Mouse (Mus musculus): Measurements from ENCODE around the gene H2-T3. TPM values are rescaled to one million over a fixed set of nuclear protein-coding genes. Genes with fewer than 3 reads are reported as not detected.
"Not testable (repeated sequence)": the region's sequence is repeated elsewhere in the genome, so short reads cannot be mapped to it uniquely, and the experiment has no call there.

H2-T3 gene
- polyA plus RNA-seq, 1 experiment from 2014 or later: not detected

DNA sequence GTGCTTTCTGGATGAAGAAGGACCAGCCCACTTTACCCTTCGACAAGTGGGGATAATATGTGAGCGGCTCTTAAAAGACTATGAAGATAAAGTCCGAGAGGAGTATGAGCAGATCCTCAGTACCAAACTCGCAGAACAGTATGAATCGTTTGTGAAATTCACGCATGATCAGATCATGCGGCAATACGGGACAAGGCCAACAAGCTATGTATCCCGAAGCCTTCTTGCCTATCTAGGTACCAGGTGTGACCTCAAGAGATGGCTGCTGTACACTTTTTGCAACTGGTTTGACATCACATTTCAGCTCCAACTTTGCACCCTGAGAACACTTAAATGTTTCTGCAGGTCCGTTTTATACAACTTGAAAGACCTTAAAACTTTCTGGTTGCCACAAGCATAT, 10.6 kb downstream of the H2-T3 start:
- H3K4me1 ChIP-seq (ENCODE audit: control insufficient read depth in 2 of 2, insufficient read depth in 2 of 2, low read length in 2 of 2); ATAC-seq (ENCODE audit: insufficient number of reproducible peaks, insufficient read depth, low FRiP score, low read depth); H3K9ac ChIP-seq (ENCODE audit: low read length); H3K36me3 ChIP-seq (ENCODE audit: control insufficient read depth, insufficient read depth, low read length); H3K27ac ChIP-seq (replicated peaks in 1 of 2; ENCODE audit: control insufficient read depth in 1 of 2, insufficient read depth in 1 of 2, low read depth in 2 of 2, low read length in 2 of 2); H3K9me3 ChIP-seq (ENCODE audit: control insufficient read depth, low read length): not testable (repeated sequence)
- Histone ChIP-seq H3K4me3 (ENCODE audit: control insufficient read depth in 1 of 2, insufficient read depth in 1 of 2, low read depth in 1 of 2, low read length in 2 of 2) (peak overlapping the region; percentile 25 to 36; a peak in 3 of 4 replicates), H3K27me3 (ENCODE audit: control insufficient read depth, insufficient read depth, low read length) (peaks cover 16% of the 10 kb centered on the region), H3K4me2 (ENCODE audit: low read length) (peak overlapping the region; percentile 67)
- WGBS: 19% methylated on average over 10 of the region's 10 CpGs

DNA sequence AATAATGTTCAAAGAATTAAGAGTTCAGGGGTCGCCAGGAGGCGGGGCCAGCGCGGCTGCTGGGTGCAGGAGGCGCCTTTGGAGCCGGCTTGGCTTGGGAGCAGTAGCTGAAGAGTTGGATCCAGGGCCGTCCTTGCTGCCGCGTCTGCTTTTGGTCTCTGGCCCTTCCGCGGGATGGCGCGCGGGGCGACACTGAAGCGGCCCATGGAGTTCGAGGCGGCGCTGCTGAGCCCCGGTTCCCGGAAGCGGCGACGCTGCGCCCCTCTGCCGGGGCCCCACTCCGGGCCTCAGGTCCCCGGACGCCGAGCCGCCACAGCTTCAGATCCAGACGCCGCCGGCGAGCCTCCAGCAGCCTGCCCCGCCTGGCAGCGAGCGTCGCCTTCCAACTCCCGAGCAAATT, 11.1 kb downstream of the H2-T3 start:
- Histone ChIP-seq H3K9ac (ENCODE audit: low read length) (peak overlapping the region; percentile 21; the same call in 1 of the 2 replicates), H3K4me2 (ENCODE audit: low read length) (peak overlapping the region; percentile 67), H3K27me3 (ENCODE audit: control insufficient read depth, insufficient read depth, low read length) (peaks cover 14% of the 10 kb centered on the region), H3K4me3 (ENCODE audit: control insufficient read depth in 1 of 2, insufficient read depth in 1 of 2, low read depth in 1 of 2, low read length in 2 of 2) (peak overlapping the region; percentile 25 to 36)
- H3K4me1 ChIP-seq (ENCODE audit: control insufficient read depth in 2 of 2, insufficient read depth in 2 of 2, low read length in 2 of 2); H3K27ac ChIP-seq (replicated peaks in 1 of 2; ENCODE audit: control insufficient read depth in 1 of 2, insufficient read depth in 1 of 2, low read depth in 2 of 2, low read length in 2 of 2); H3K9me3 ChIP-seq (ENCODE audit: control insufficient read depth, low read length); H3K36me3 ChIP-seq (ENCODE audit: control insufficient read depth, insufficient read depth, low read length); ATAC-seq (ENCODE audit: insufficient number of reproducible peaks, insufficient read depth, low FRiP score, low read depth): not testable (repeated sequence)
- WGBS: 0% methylated on average over 40 of the region's 40 CpGs

DNA sequence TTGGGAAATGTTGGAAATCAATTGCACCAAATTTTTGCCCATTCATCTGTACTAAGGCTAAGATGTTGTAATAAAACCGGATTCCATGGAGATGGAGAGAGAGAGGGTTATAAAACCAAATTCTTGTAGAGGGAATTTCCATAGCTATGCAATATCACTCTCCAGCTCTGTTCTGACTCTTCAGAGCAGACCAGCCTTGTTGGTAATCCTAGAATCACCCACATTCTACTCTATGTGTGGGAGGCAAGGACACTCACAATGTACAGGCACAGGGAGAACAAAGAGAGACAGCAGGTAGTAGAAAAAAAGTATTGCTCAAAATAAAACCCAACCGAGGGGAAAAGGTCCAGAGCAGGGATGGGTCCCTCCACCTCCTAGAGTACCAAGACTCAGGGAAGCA, 14.0 kb downstream of the H2-T3 start:
- not testable (repeated sequence) for ATAC-seq (ENCODE audit: insufficient number of reproducible peaks, insufficient read depth, low FRiP score, low read depth); H3K27ac ChIP-seq (replicated peaks in 1 of 2; ENCODE audit: control insufficient read depth in 1 of 2, insufficient read depth in 1 of 2, low read depth in 2 of 2, low read length in 2 of 2); H3K36me3 ChIP-seq (ENCODE audit: control insufficient read depth, insufficient read depth, low read length); H3K4me3 ChIP-seq (ENCODE audit: control insufficient read depth in 1 of 2, insufficient read depth in 1 of 2, low read depth in 1 of 2, low read length in 2 of 2); H3K9ac ChIP-seq (ENCODE audit: low read length); H3K4me1 ChIP-seq (ENCODE audit: control insufficient read depth in 2 of 2, insufficient read depth in 2 of 2, low read length in 2 of 2); H3K9me3 ChIP-seq (ENCODE audit: control insufficient read depth, low read length); H3K4me2 ChIP-seq (ENCODE audit: low read length); H3K27me3 ChIP-seq (ENCODE audit: control insufficient read depth, insufficient read depth, low read length)
- WGBS: no CpG with 5 or more reads among the region's 2 CpGs

DNA sequence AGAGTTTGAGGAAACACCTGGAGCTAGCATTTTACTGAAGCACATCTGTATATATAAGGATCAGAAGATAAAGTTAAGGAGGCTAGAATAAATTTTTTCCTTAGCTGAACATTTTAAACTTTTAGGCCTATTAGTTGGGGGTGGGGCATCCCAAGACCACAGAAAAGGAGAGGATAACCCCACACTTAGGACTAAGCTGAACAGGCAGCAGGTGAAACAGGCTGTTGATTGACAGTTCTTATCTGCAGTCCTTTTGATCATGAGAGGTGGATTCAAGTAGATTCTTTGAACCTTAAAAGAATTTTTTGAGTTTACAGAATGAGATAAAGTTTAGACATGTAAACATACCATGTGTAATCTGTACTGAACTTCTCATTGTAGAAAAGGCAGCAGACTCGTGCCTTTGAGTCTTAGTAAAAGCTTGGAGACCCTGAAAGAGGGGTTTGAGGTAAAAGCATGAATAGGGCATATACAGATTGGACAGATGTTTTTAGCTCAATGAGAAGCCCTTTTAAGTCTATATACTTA, 19.7 kb downstream of the H2-T3 start:
- 34% methylated on average over 1 of the region's 1 CpGs for WGBS
- Histone ChIP-seq H3K9me3 (ENCODE audit: control insufficient read depth, low read length) (no peaks in the 10 kb centered on the region), H3K9ac (ENCODE audit: low read length) (no peak overlapping the region), H3K4me1 (ENCODE audit: control insufficient read depth in 2 of 2, insufficient read depth in 2 of 2, low read length in 2 of 2) (no peaks in the 10 kb centered on the region; a peak in 1 of 4 replicates), H3K4me3 (ENCODE audit: control insufficient read depth in 1 of 2, insufficient read depth in 1 of 2, low read depth in 1 of 2, low read length in 2 of 2) (no peak overlapping the region), H3K36me3 (ENCODE audit: control insufficient read depth, insufficient read depth, low read length) (no peaks in the 10 kb centered on the region), H3K27me3 (ENCODE audit: control insufficient read depth, insufficient read depth, low read length) (peaks cover 40% of the 10 kb centered on the region), H3K4me2 (ENCODE audit: low read length) (no peak overlapping the region), H3K27ac (replicated peaks in 1 of 2; ENCODE audit: control insufficient read depth in 1 of 2, insufficient read depth in 1 of 2, low read depth in 2 of 2, low read length in 2 of 2) (no peak overlapping the region)
- no peak for ATAC-seq (ENCODE audit: insufficient number of reproducible peaks, insufficient read depth, low FRiP score, low read depth)

DNA sequence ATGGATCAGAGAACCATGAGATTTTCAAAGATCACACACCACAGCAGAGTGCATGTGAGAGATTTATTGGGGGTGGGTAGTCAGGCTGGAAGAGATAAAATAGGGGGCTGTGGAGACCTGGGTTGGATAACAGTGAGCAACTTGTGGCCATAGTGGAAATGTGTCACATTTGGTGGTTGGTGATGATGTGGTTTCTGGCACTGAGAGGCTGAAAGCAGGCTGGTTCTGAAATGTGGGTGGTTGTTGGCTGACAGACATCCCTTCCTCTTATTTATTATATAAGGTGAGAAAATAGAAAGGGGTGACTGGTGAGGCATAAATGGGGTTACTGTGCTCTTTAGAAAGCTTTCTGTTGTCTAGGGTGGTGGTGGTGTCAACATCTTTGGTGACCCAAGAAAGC, 20.3 kb downstream of the H2-T3 start:
- Histone ChIP-seq H3K4me2 (ENCODE audit: low read length) (no peak overlapping the region), H3K4me3 (ENCODE audit: control insufficient read depth in 1 of 2, insufficient read depth in 1 of 2, low read depth in 1 of 2, low read length in 2 of 2) (no peak overlapping the region)

DNA sequence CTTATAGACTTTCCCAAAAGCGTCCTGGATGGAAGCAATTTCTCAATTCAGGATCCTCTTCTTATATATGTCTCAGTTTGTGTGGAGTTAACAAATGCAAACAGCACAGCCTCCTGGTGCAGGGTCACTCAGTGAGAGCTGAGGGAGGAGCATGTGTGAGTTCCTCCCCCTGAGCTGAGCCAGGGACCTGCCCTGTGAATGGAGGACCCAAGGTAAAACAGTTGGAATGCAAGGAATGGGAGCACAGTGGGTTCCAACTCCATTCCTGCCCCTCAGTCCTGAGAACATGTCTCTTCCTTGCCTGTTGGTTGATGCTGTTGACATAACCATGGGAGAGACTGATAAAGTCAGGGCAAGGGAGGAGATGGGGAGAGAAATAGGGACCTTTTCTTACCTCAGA, 21.0 kb downstream of the H2-T3 start:
- H3K9me3 ChIP-seq (ENCODE audit: control insufficient read depth, low read length); ATAC-seq (ENCODE audit: insufficient number of reproducible peaks, insufficient read depth, low FRiP score, low read depth); H3K9ac ChIP-seq (ENCODE audit: low read length); H3K4me3 ChIP-seq (ENCODE audit: control insufficient read depth in 1 of 2, insufficient read depth in 1 of 2, low read depth in 1 of 2, low read length in 2 of 2); H3K27ac ChIP-seq (replicated peaks in 1 of 2; ENCODE audit: control insufficient read depth in 1 of 2, insufficient read depth in 1 of 2, low read depth in 2 of 2, low read length in 2 of 2); H3K4me1 ChIP-seq (ENCODE audit: control insufficient read depth in 2 of 2, insufficient read depth in 2 of 2, low read length in 2 of 2); H3K4me2 ChIP-seq (ENCODE audit: low read length); H3K36me3 ChIP-seq (ENCODE audit: control insufficient read depth, insufficient read depth, low read length): not testable (repeated sequence)
- no CpG with 5 or more reads among the region's 1 CpGs for WGBS
- H3K27me3 ChIP-seq (ENCODE audit: control insufficient read depth, insufficient read depth, low read length): peaks cover 53% of the 10 kb centered on the region

More for the DNA sequence above, 20.3 kb downstream of the H2-T3 start:
- Histone ChIP-seq H3K9me3 (ENCODE audit: control insufficient read depth, low read length) (no peaks in the 10 kb centered on the region), H3K36me3 (ENCODE audit: control insufficient read depth, insufficient read depth, low read length) (no peaks in the 10 kb centered on the region), H3K27ac (replicated peaks in 1 of 2; ENCODE audit: control insufficient read depth in 1 of 2, insufficient read depth in 1 of 2, low read depth in 2 of 2, low read length in 2 of 2) (no peak overlapping the region), H3K4me1 (ENCODE audit: control insufficient read depth in 2 of 2, insufficient read depth in 2 of 2, low read length in 2 of 2) (no peaks in the 10 kb centered on the region; a peak in 1 of 4 replicates), H3K27me3 (ENCODE audit: control insufficient read depth, insufficient read depth, low read length) (peaks cover 46% of the 10 kb centered on the region), H3K9ac (ENCODE audit: low read length) (no peak overlapping the region)
- no peak for ATAC-seq (ENCODE audit: insufficient number of reproducible peaks, insufficient read depth, low FRiP score, low read depth)

DNA sequence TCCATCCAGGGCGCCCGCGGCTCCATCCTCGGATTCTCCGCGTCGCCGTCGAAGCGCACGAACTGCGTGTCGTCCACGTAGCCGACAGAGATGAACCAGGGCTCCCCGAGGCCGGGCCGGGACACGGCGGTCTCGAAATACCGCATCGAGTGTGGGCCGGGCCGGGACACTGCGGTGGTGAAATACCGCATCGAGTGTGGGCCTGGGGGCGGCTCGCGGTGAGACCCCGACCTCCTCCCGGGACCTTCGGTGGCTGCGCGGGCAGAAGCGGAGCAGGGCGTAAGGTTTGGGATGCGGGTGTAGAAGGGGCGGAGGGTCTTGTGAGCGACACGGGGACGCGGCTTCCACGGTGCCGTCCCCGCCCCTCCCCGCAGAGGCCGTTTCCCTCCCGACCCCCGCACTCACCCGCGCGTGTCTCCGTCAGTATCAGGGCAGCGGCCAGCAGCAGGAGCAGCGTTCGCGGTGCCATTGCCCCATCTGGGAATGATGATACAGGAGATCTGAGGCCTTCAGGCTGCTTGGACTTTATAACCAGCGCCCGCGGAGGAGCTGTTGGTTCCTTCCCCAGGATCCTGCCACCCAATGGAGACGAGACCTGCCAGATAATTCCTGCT, 21.9 kb downstream of the H2-T3 start, which contains the start of gene Gm8909:
Gene Gm8909 (minus strand): TSS at position 499 of the 614 bp plus-strand sequence.
- ATAC-seq (ENCODE audit: insufficient number of reproducible peaks, insufficient read depth, low FRiP score, low read depth): no peak

More for the DNA sequence above, 21.9 kb downstream of the H2-T3 start, which contains the start of gene Gm8909:
- peak within 1 kb of the TSS; percentile 25 to 44 for H3K4me3 ChIP-seq (ENCODE audit: control insufficient read depth in 1 of 2, insufficient read depth in 1 of 2, low read depth in 1 of 2, low read length in 2 of 2)
- no peaks in the 10 kb centered on the region for H3K36me3 ChIP-seq (ENCODE audit: control insufficient read depth, insufficient read depth, low read length)
- no peaks in the 10 kb centered on the region; a peak in 1 of 4 replicates for H3K4me1 ChIP-seq (ENCODE audit: control insufficient read depth in 2 of 2, insufficient read depth in 2 of 2, low read length in 2 of 2)
- no peak within 1 kb of the TSS for H3K9ac ChIP-seq (ENCODE audit: low read length)
- H3K27me3 ChIP-seq (ENCODE audit: control insufficient read depth, insufficient read depth, low read length): peaks cover 62% of the 10 kb centered on the region
- peak within 1 kb of the TSS; percentile 67 for H3K4me2 ChIP-seq (ENCODE audit: low read length)
- 2% methylated on average over 63 of the region's 63 CpGs for WGBS
- H3K27ac ChIP-seq (replicated peaks in 1 of 2; ENCODE audit: control insufficient read depth in 1 of 2, insufficient read depth in 1 of 2, low read depth in 2 of 2, low read length in 2 of 2): no peak within 1 kb of the TSS
- H3K9me3 ChIP-seq (ENCODE audit: control insufficient read depth, low read length): no peaks in the 10 kb centered on the region

Data from heart, embryonic 14.5 days (tissue).